Mouse (Mus musculus): ENCODE results near the gene Nup62. TPM values are rescaled to one million over a fixed set of nuclear protein-coding genes. Genes with fewer than 3 reads are reported as not detected.

The Nup62 gene
- polyA plus RNA-seq, 1 experiment from 2014 or later: 55.7 TPM

- Histone ChIP-seq H3K4me2 (replicated peaks) (no peak overlapping the region), H3K9ac (replicated peaks) (no peak overlapping the region), H3K4me3 (replicated peaks) (no peak overlapping the region), H3K36me3 (peaks cover 61% of the 10 kb centered on the region), H3K27ac (peak overlapping the region; percentile 51; the same call in 1 of the 2 replicates), H3K9me3 (no peaks in the 10 kb centered on the region), H3K27me3 (no peaks in the 10 kb centered on the region), H3K4me1 (replicated peaks) (peaks cover 57% of the 10 kb centered on the region)
- no peak for ATAC-seq
- WGBS: 80% methylated on average over 14 of the region's 14 CpGs
Observed at GRCm38 (mm10) chr7:44861429-44861816, 45.5 kb downstream of the Nup62 start.

GRCm38 (mm10) chr7:44862434-44862833 is 46.5 kb downstream of the Nup62 start:
- Histone ChIP-seq H3K4me1 (replicated peaks) (peaks cover 63% of the 10 kb centered on the region), H3K27ac (no peak overlapping the region), H3K27me3 (no peaks in the 10 kb centered on the region), H3K4me3 (replicated peaks) (no peak overlapping the region), H3K36me3 (peaks cover 67% of the 10 kb centered on the region), H3K9me3 (no peaks in the 10 kb centered on the region), H3K9ac (replicated peaks) (no peak overlapping the region), H3K4me2 (replicated peaks) (no peak overlapping the region)
- 83% methylated on average over 8 of the region's 8 CpGs for WGBS
- no peak for ATAC-seq

GRCm38 (mm10) chr7:44863210-44863609 is 47.3 kb downstream of the Nup62 start:
- H3K4me1 ChIP-seq (replicated peaks): peaks cover 63% of the 10 kb centered on the region
- ATAC-seq: no peak
- no peak overlapping the region for H3K4me3 ChIP-seq (replicated peaks)
- H3K27ac ChIP-seq: no peak overlapping the region
- no peak overlapping the region for H3K4me2 ChIP-seq (replicated peaks)
- peaks cover 67% of the 10 kb centered on the region for H3K36me3 ChIP-seq
- WGBS: 90% methylated on average over 14 of the region's 14 CpGs
- no peaks in the 10 kb centered on the region for H3K27me3 ChIP-seq
- no peak overlapping the region for H3K9ac ChIP-seq (replicated peaks)
- no peaks in the 10 kb centered on the region for H3K9me3 ChIP-seq

- no peak for ATAC-seq
- H3K27me3 ChIP-seq: no peaks in the 10 kb centered on the region
Observed at GRCm38 (mm10) chr7:44863982-44864494, 48.1 kb downstream of the Nup62 start.

GRCm38 (mm10) chr7:44864595-44865542 is 49.0 kb downstream of the Nup62 start:
- Histone ChIP-seq H3K27me3 (no peaks in the 10 kb centered on the region), H3K9ac (replicated peaks) (0 out of 2 replicates have a peak overlapping the region, but pooled peaks have one; percentile 16), H3K4me3 (replicated peaks) (no peak overlapping the region), H3K4me1 (replicated peaks) (peaks cover 56% of the 10 kb centered on the region), H3K36me3 (peaks cover 64% of the 10 kb centered on the region), H3K9me3 (no peaks in the 10 kb centered on the region), H3K27ac (0 out of 2 replicates have a peak overlapping the region, but pooled peaks have one; percentile 44), H3K4me2 (replicated peaks) (peak overlapping the region; percentile 96; the same call in 1 of the 2 replicates)
- 84% methylated on average over 24 of the region's 24 CpGs for WGBS
- no peak for ATAC-seq

More at GRCm38 (mm10) chr7:44863982-44864494, 48.1 kb downstream of the Nup62 start:
- no peak overlapping the region for H3K9ac ChIP-seq (replicated peaks)
- H3K27ac ChIP-seq: no peak overlapping the region
- H3K9me3 ChIP-seq: no peaks in the 10 kb centered on the region
- WGBS: 86% methylated on average over 11 of the region's 11 CpGs
- no peak overlapping the region for H3K4me2 ChIP-seq (replicated peaks)
- peaks cover 67% of the 10 kb centered on the region for H3K36me3 ChIP-seq
- H3K4me1 ChIP-seq (replicated peaks): peaks cover 60% of the 10 kb centered on the region
- H3K4me3 ChIP-seq (replicated peaks): no peak overlapping the region; the same call in 1 of the 2 replicates

DNA sequence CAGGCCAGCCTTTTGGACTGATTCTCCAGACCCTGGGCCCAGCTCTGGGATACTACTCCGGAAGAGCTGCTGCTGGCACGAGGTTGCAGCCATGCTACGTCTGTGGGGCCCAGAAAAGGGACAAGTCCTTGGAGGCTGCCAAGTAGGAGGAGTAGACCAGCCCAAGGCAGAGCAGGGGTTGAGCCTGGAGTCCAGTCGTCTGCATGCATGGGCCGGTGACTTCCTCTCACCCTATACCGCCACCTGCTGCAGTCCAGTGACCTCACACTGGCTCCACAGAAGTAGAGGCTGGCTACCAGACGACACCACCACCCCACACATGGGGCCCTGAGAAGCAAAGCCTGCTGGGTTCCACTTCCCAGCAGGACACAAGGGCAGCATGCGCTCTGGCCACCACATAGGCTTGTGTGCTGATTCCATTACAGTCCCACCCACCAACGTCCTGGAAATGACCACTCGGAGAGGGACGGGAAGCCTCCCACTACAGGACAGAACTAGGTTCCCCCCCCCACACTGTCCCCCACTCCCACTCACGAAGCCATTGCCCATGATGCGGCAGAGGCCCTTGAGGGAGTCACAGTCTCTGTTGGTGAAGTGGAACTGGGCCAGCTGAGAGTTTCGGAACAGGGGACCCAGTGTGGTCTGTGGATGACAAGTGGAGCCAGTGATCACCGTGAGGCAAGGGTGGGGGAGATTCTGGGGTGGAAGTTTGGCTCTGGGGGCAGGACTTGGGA is 50.6 kb downstream of the Nup62 start:
- Histone ChIP-seq H3K4me1 (replicated peaks) (peaks cover 57% of the 10 kb centered on the region), H3K27me3 (no peaks in the 10 kb centered on the region), H3K4me3 (replicated peaks) (peak overlapping the region; percentile 85), H3K9me3 (no peaks in the 10 kb centered on the region), H3K9ac (replicated peaks) (peak overlapping the region; percentile 99), H3K27ac (peak overlapping the region; percentile 25), H3K36me3 (peaks cover 56% of the 10 kb centered on the region), H3K4me2 (replicated peaks) (peak overlapping the region; percentile 96)
- 62% methylated on average over 15 of the region's 15 CpGs for WGBS
- no peak for ATAC-seq

DNA sequence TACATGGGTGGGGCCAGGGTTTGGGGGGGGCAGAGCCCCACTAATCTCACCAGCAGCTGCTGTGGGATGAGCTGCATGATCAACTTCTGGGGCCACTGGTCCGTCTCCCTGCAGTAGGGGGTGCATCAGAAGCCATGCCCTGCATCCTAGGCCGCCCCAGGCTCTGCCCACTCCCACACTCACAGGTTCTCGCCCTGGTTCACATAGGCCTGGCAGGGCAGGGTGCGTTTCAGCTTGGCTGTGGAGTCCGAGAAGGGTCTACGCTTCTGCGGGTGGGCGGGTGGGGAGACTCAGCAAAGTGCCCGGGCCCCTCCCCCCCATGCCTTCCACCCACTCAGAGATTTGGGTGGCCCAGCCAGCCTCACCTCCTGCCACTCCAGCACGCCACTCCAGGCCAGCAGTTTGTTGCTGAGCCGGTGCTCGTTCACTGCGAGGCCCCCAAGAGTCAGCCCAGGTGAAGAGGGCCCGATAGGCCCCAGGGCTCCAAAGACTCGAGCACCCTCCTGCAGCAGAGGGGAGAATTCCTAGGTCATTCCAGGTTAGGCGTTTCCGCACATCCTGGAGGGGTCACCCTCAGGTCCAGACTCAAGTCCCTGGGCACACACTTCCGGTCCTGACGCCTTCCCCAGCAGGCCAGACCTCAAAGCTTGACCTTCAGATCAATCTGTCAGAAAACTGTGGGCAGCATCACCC is 51.3 kb downstream of the Nup62 start:
- peaks cover 55% of the 10 kb centered on the region for H3K4me1 ChIP-seq (replicated peaks)
- H3K9ac ChIP-seq (replicated peaks): peak overlapping the region; percentile 99
- peaks cover 49% of the 10 kb centered on the region for H3K36me3 ChIP-seq
- no peaks in the 10 kb centered on the region for H3K9me3 ChIP-seq
- peak overlapping the region; percentile 96 for H3K4me2 ChIP-seq (replicated peaks)
- WGBS: 76% methylated on average over 19 of the region's 19 CpGs
- ATAC-seq: no peak
- 0 out of 2 replicates have a peak overlapping the region, but pooled peaks have one; percentile 25 for H3K27ac ChIP-seq
- no peaks in the 10 kb centered on the region for H3K27me3 ChIP-seq
- H3K4me3 ChIP-seq (replicated peaks): peak overlapping the region; percentile 85

- H3K27me3 ChIP-seq: no peaks in the 10 kb centered on the region
- peak overlapping the region; percentile 99 for H3K9ac ChIP-seq (replicated peaks)
- H3K36me3 ChIP-seq: peaks cover 42% of the 10 kb centered on the region
- H3K4me1 ChIP-seq (replicated peaks): peaks cover 55% of the 10 kb centered on the region
- H3K4me3 ChIP-seq (replicated peaks): peak overlapping the region; percentile 85
- peak overlapping the region; percentile 96 for H3K4me2 ChIP-seq (replicated peaks)
- no peaks in the 10 kb centered on the region for H3K9me3 ChIP-seq
- 43% methylated on average over 9 of the region's 9 CpGs for WGBS
- H3K27ac ChIP-seq: no peak overlapping the region
- no peak for ATAC-seq
Observed at GRCm38 (mm10) chr7:44867802-44868201, 51.9 kb downstream of the Nup62 start.

GRCm38 (mm10) chr7:44868465-44868864 is 52.6 kb downstream of the Nup62 start:
- ATAC-seq: no peak
- 6% methylated on average over 16 of the region's 16 CpGs for WGBS

GRCm38 (mm10) chr7:44868919-44869696 is 53.2 kb downstream of the Nup62 start:
- Histone ChIP-seq H3K4me1 (replicated peaks) (peaks cover 55% of the 10 kb centered on the region), H3K36me3 (peaks cover 29% of the 10 kb centered on the region), H3K9me3 (no peaks in the 10 kb centered on the region), H3K4me3 (replicated peaks) (peak overlapping the region; percentile 85), H3K27me3 (no peaks in the 10 kb centered on the region), H3K27ac (peak overlapping the region; percentile 100), H3K4me2 (replicated peaks) (peak overlapping the region; percentile 96), H3K9ac (replicated peaks) (peak overlapping the region; percentile 99)
- 1% methylated on average over 74 of the region's 108 CpGs for WGBS
- ATAC-seq: peak; percentile 13

More at GRCm38 (mm10) chr7:44868465-44868864, 52.6 kb downstream of the Nup62 start:
- H3K4me2 ChIP-seq (replicated peaks): peak overlapping the region; percentile 96
- no peaks in the 10 kb centered on the region for H3K27me3 ChIP-seq
- H3K27ac ChIP-seq: peak overlapping the region; percentile 100
- H3K4me1 ChIP-seq (replicated peaks): peaks cover 55% of the 10 kb centered on the region
- peak overlapping the region; percentile 85 for H3K4me3 ChIP-seq (replicated peaks)
- peak overlapping the region; percentile 99 for H3K9ac ChIP-seq (replicated peaks)
- H3K9me3 ChIP-seq: no peaks in the 10 kb centered on the region
- peaks cover 36% of the 10 kb centered on the region for H3K36me3 ChIP-seq
